Mouse (Mus musculus) monocyte, adult 2 months (primary cell): ENCODE results near the gene Gm29094.
"Not testable (repeated sequence)": the region's sequence is repeated elsewhere in the genome, so short reads cannot be mapped to it uniquely, and the experiment has no call there.

Source experiments
- DNase-seq, 2 experiments: peaks; one replicate each; pipeline ENCODE4 v3.0.0; 2022; ENCODE audit warnings: low spot score in 2 of 2, low read depth in 1 of 2

The Gm29094 gene

DNA sequence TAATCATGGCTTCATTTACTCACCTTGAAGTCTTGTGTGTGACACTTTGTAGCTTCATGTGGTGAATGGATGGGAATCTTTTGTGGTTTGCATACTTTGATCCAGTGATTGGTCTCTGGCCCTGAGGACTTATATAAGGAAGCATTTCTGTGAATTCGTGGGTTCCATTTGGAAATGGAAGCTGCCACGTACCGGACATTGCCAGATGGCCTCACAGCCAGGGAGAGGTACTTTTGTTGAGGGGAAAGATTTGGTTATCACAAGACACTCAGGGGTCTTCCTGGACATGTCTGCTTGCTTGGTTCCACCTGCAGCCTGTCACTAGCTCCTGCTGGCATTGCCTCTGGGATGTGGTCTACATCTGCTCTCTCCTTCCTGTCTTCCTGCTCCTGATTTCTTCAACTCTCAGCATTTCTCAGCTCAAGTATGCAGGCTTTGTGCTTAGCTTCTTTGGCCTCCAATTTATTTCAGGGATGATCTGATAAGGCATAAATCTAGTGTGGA is 41.4 kb downstream of the Gm29094 start:
- not testable (repeated sequence) for DNase-seq

DNA sequence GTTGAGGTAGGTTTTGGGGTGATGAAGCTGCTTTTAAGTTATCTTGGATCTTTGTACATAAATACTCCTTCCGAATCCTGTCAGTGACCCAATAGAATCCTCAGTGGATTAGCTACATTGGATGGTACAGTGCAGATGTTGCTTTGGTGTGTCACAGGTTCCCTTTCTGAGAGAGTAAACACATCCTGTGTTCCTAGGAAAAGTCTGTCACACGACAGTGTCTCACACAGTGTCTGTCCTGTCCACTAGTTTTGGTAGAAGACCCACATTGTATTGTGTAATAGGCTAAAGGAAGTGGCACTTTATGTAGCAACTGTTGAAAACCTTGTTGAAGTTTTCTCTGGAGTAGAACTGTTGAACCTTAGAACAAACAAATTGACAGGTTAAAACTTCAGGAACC is 54.2 kb downstream of the Gm29094 start:
- DNase-seq, result no peak

DNA sequence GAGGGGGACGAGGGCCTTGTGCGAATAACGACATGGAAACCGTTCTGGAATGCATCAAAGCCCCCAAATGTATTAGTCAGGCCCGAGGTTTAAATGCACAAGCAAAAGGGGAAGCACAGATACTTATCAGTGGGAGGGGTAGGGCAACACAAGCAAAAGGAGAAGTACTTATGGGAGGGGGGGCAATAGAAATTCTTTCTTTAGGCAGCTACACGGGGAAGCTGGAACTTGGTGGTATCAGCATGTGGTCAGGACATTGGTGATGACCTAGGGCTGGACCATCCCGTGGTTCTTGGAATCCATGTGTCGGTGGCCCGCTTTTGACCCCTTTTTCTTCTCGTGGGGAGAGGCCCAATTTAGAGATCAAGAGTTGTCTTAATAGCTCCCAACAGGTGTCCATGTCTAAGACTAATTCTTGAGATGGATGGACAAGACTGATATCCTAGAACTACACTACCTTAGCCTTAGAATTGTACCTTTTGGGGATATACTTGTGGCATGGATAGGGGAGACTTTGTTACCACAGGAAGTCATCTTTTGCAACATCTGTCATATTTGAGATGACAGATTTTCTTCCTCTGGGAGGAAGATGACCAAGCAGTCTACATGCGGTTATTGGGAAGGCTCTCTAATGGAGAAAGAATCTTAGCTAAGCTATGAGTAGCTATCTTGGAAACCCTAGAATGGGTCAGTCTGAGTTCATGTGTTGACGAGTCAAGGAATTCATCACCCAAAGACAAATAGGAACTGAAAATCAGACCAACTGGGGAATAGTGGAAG is 57.6 kb downstream of the Gm29094 start:
- DNase-seq, result no peak

DNA sequence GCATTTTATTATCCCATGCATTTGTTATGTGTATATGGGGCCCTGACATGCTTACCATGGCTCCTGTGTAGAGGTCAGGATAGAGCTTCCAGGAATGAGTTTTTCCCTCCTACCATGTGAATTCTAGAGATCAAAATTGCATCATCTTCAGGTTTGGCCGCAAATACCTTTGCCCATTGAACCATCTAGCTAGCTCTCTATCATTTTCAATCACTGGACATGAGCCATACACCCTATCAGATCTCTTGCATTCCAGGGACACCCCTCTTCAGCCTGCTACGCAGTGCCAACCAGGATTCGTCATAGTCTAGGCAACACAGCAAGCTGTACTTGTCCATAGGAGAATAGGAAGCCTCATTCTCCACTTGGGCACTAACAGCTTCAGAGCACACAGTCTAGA is 64.8 kb downstream of the Gm29094 start:
- DNase-seq, result no peak

DNA sequence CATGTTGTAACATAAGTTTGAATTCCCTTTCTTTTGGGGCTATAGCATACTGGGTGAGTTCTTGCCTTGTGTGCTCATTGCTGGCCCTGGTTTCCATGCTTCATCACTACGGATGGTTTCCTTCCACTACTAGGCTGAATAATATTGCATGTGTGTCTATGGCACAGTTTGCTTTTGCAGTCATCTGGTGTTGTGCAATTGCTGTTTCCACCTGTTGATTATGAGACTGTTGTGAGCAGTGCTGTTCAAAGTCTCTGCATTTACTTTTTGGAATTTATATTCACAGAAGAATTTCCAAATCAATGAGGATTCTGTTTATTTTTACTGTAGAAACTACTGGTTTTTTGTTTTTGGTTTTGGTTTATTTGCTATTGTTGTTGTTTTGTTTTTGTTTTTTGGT is 65.4 kb downstream of the Gm29094 start:
- no peak for DNase-seq
